9 mouse cellular contexts compared by ENCODE assay signal in genomic region chr2:119172862-119173576, GRCm38 (mm10). TPM values are rescaled to one million over a fixed set of nuclear protein-coding genes. Genes with fewer than 3 reads are reported as not detected.
DNase-seq lines count a peak whose midpoint lies in the region; ATAC-seq lines count a peak whose summit lies in the region.
"Had no signal": no experiment of that assay in that cellular context is flagged by ENCODE, and none has a peak within 500 bp of the region (broad histone marks: within the 10 kb centered on the region; RNA-seq: fewer than 3 reads in every experiment).

No protein-coding gene starts in this region.

- peak overlapping the region; percentile 33; the same call in 1 of the 2 replicates for H3K9ac ChIP-seq in neural tube, embryonic 11.5 days (ENCODE audit: low read length)
- H3K9ac ChIP-seq in heart, embryonic 11.5 days (ENCODE audit: low read depth, low read length) = peak overlapping the region; percentile 64
- peak overlapping the region; percentile 45 for H3K9ac ChIP-seq in lung, embryonic 16.5 days (ENCODE audit: low read length)

- WGBS in neural tube, embryonic 11.5 days = 13% methylated on average over 13 of the region's 13 CpGs
- WGBS in heart, embryonic 11.5 days (ENCODE audit: insufficient replicate concordance) = 11% methylated on average over 13 of the region's 13 CpGs
- 17% methylated on average over 13 of the region's 13 CpGs for WGBS in lung, embryonic 16.5 days

- no peaks in the 10 kb centered on the region for H3K9me3 ChIP-seq in neural tube, embryonic 11.5 days (ENCODE audit: control insufficient read depth, low read length)
- no peaks in the 10 kb centered on the region for H3K9me3 ChIP-seq in heart, embryonic 11.5 days (replicated peaks; ENCODE audit: control insufficient read depth, low read length)
- H3K9me3 ChIP-seq in lung, embryonic 16.5 days (ENCODE audit: control insufficient read depth, low read length) = no peaks in the 10 kb centered on the region

- 0 out of 2 replicates have a peak overlapping the region, but pooled peaks have one; percentile 17 for H3K4me2 ChIP-seq in neural tube, embryonic 11.5 days (ENCODE audit: low read depth)
- H3K4me2 ChIP-seq in heart, embryonic 11.5 days = peak overlapping the region; percentile 53
- H3K4me2 ChIP-seq in lung, embryonic 16.5 days (ENCODE audit: low read depth, low read length) = peak overlapping the region; percentile 35

- peak; percentile 45 for DNase-seq in neural tube, embryonic 11.5 days (ENCODE audit: low spot score)
- no peak for DNase-seq in neural tube, embryonic 10.5 days (ENCODE audit: extremely low spot score, low spot score)
- peak; percentile 47 for DNase-seq in embryo, embryonic 10.5 days (ENCODE audit: low spot score)
- DNase-seq in kidney, adult 9 months = peak; percentile 67
- DNase-seq in retina, postnatal 7 days (ENCODE audit: low read depth, low spot score) = peak; percentile 54
- no peak for DNase-seq in thymus, postnatal 10 days (ENCODE audit: low spot score in 2 of 2)

- 0 out of 2 replicates have a peak, but pooled peaks cover 6% of the 10 kb centered on the region for H3K27me3 ChIP-seq in neural tube, embryonic 11.5 days (ENCODE audit: control insufficient read depth, insufficient read depth, low read length)
- H3K27me3 ChIP-seq in heart, embryonic 11.5 days (ENCODE audit: control insufficient read depth, insufficient read depth, low read length) = peaks cover 7% of the 10 kb centered on the region
- no peaks in the 10 kb centered on the region; the same call in 1 of the 2 replicates for H3K27me3 ChIP-seq in lung, embryonic 16.5 days (ENCODE audit: control insufficient read depth, insufficient read depth, low read depth, low read length)
- H3K27me3 ChIP-seq: Patski had no signal

- H3K36me3 ChIP-seq in neural tube, embryonic 11.5 days (ENCODE audit: control insufficient read depth, insufficient read depth, low read length) = peaks cover under 1% of the 10 kb centered on the region
- H3K36me3 ChIP-seq in heart, embryonic 11.5 days (ENCODE audit: control insufficient read depth, insufficient read depth, low read length) = no peaks in the 10 kb centered on the region
- no peaks in the 10 kb centered on the region; the same call in 1 of the 2 replicates for H3K36me3 ChIP-seq in lung, embryonic 16.5 days (ENCODE audit: control insufficient read depth, insufficient read depth, low read length)

- H3K27ac ChIP-seq in neural tube, embryonic 11.5 days (ENCODE audit: low read depth, low read length) = peak overlapping the region; percentile 67
- 0 out of 2 replicates have a peak overlapping the region, but pooled peaks have one; percentile 41 for H3K27ac ChIP-seq in heart, embryonic 11.5 days (ENCODE audit: low read depth, low read length)
- H3K27ac ChIP-seq in lung, embryonic 16.5 days (ENCODE audit: low read length) = peak overlapping the region; percentile 63

- H3K4me1 ChIP-seq in neural tube, embryonic 11.5 days (ENCODE audit: control insufficient read depth, insufficient read depth, low read length) = peaks cover 27% of the 10 kb centered on the region
- peaks cover 31% of the 10 kb centered on the region for H3K4me1 ChIP-seq in heart, embryonic 11.5 days (ENCODE audit: control insufficient read depth, insufficient read depth, low read length)
- H3K4me1 ChIP-seq in lung, embryonic 16.5 days (replicated peaks; ENCODE audit: control insufficient read depth, insufficient read depth, low read length) = peaks cover 11% of the 10 kb centered on the region

- peak; percentile 66; the same call in 1 of the 2 replicates for ATAC-seq in neural tube, embryonic 11.5 days (ENCODE audit: insufficient read depth, low FRiP score, low TSS enrichment)
- ATAC-seq in heart, embryonic 11.5 days (replicated peaks; ENCODE audit: insufficient number of reproducible peaks, low FRiP score, low TSS enrichment) = peak; percentile 75
- ATAC-seq in lung, embryonic 16.5 days (ENCODE audit: low read depth) = peak; percentile 82

- H3K4me3 ChIP-seq in neural tube, embryonic 11.5 days (ENCODE audit: low read depth, low read length) = no peak overlapping the region
- 0 out of 2 replicates have a peak overlapping the region, but pooled peaks have one; percentile 2 for H3K4me3 ChIP-seq in heart, embryonic 11.5 days (ENCODE audit: low read depth, low read length)
- 0 out of 2 replicates have a peak overlapping the region, but pooled peaks have one; percentile 16 for H3K4me3 ChIP-seq in lung, embryonic 16.5 days (ENCODE audit: low read length)

RNA-seq across cellular contexts. Expression of gene Gm14137, which starts 1.3 kb away (rescaled TPM):
- polyA plus RNA-seq in neural tube, embryonic 11.5 days (2014; fragmentation: Nextera tagmentation; extraction: Ambion mirVana) = 0.17 and 0.20 TPM in 2 replicates
- 0.25 TPM in 1 of 2 replicates, not detected in the other for polyA plus RNA-seq in heart, embryonic 11.5 days (2014; fragmentation: Nextera tagmentation; extraction: Ambion mirVana)
- 0.40 and 0.41 TPM in 2 replicates for polyA plus RNA-seq in lung, embryonic 16.5 days (2015; fragmentation: Nextera tagmentation; extraction: Ambion mirVana)

RNA-seq across cellular contexts. Expression of gene Gchfr, which starts 5.4 kb away (rescaled TPM):
- 3.2 and 3.7 TPM in 2 replicates for polyA plus RNA-seq in neural tube, embryonic 11.5 days (2014; fragmentation: Nextera tagmentation; extraction: Ambion mirVana)
- 6.4 and 7.4 TPM in 2 replicates for polyA plus RNA-seq in heart, embryonic 11.5 days (2014; fragmentation: Nextera tagmentation; extraction: Ambion mirVana)
- 24.3 and 26.1 TPM in 2 replicates for polyA plus RNA-seq in lung, embryonic 16.5 days (2015; fragmentation: Nextera tagmentation; extraction: Ambion mirVana)

RNA-seq across cellular contexts. Expression of gene Rmdn3, which starts 16.2 kb away (rescaled TPM):
- 41.3 and 49.9 TPM in 2 replicates for polyA plus RNA-seq in neural tube, embryonic 11.5 days (2014; fragmentation: Nextera tagmentation; extraction: Ambion mirVana)
- 30.3 and 33.3 TPM in 2 replicates for polyA plus RNA-seq in heart, embryonic 11.5 days (2014; fragmentation: Nextera tagmentation; extraction: Ambion mirVana)
- polyA plus RNA-seq in lung, embryonic 16.5 days (2015; fragmentation: Nextera tagmentation; extraction: Ambion mirVana) = 39.9 and 41.1 TPM in 2 replicates

RNA-seq across cellular contexts. Expression of gene Zfyve19, which starts 35.4 kb away (rescaled TPM):
- 43.0 and 52.5 TPM in 2 replicates for polyA plus RNA-seq in neural tube, embryonic 11.5 days (2014; fragmentation: Nextera tagmentation; extraction: Ambion mirVana)
- polyA plus RNA-seq in heart, embryonic 11.5 days (2014; fragmentation: Nextera tagmentation; extraction: Ambion mirVana) = 30.4 and 37.0 TPM in 2 replicates
- polyA plus RNA-seq in lung, embryonic 16.5 days (2015; fragmentation: Nextera tagmentation; extraction: Ambion mirVana) = 48.7 and 50.8 TPM in 2 replicates

RNA-seq across cellular contexts. Expression of gene Dnajc17, which starts 35.6 kb away (rescaled TPM):
- 19.4 and 20.3 TPM in 2 replicates for polyA plus RNA-seq in neural tube, embryonic 11.5 days (2014; fragmentation: Nextera tagmentation; extraction: Ambion mirVana)
- 13.5 and 18.4 TPM in 2 replicates for polyA plus RNA-seq in heart, embryonic 11.5 days (2014; fragmentation: Nextera tagmentation; extraction: Ambion mirVana)
- polyA plus RNA-seq in lung, embryonic 16.5 days (2015; fragmentation: Nextera tagmentation; extraction: Ambion mirVana) = 17.0 and 22.3 TPM in 2 replicates

Comparison
In these comparisons a context has a peak if more than half of its experiments do, and no peak if none do; other contexts are left out.
1. DNase-seq: peak in neural tube, embryonic 11.5 days (single experiment), embryo, embryonic 10.5 days (single experiment), kidney, adult 9 months (single experiment) and retina, postnatal 7 days (single experiment); none in neural tube, embryonic 10.5 days (single experiment) and thymus, postnatal 10 days (0 of 2).
2. Peak in every context shown above with its lines, with median percentiles within 50 percentile points of each other: ATAC-seq, H3K27ac ChIP-seq, H3K4me2 ChIP-seq and H3K9ac ChIP-seq.